In the genomic region with DNA sequence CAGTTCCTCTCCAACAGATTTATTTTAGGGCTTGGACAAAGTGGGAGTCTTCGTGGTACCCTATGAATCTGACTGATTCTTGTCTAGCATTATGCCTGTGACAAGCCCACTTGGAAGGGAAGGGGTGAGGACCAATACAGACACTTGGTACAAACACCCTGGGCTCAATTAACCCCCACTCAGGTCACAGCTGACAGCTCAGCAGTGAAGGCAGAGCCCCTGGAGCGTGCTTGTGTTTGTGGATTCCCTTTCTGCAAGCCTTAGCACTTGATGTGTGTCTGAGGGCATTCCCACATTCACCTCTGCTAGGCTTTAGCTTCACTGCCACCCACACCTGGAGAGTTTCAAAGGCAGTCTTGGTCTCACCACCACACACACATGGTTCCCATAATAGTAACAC, we compare ENCODE assay signal across 27 mouse cellular contexts.
"Had no signal": no experiment of that assay in that cellular context is flagged by ENCODE, and none has a peak within 500 bp of the region (broad histone marks: within the 10 kb centered on the region; RNA-seq: fewer than 3 reads in every experiment).

No protein-coding gene starts in this region.

- H3K4me2 ChIP-seq: heart, embryonic 11.5 days; heart, embryonic 13.5 days; heart, embryonic 15.5 days; hindbrain, embryonic 13.5 days; hindbrain, embryonic 15.5 days; limb, embryonic 12.5 days; liver, embryonic 11.5 days; liver, embryonic 13.5 days; liver, embryonic 15.5 days had no signal

- H3K27ac ChIP-seq: heart, adult 2 months; heart, embryonic 13.5 days; heart, embryonic 15.5 days; hindbrain, embryonic 13.5 days; hindbrain, embryonic 15.5 days; hindbrain, postnatal 0 days; layer of hippocampus, adult 2 months; left cerebral cortex, adult 2 months; limb, embryonic 10.5 days; limb, embryonic 12.5 days; liver, embryonic 13.5 days; liver, embryonic 15.5 days had no signal

- H3K9me3 ChIP-seq: heart, embryonic 13.5 days; heart, embryonic 15.5 days; hindbrain, embryonic 13.5 days; hindbrain, embryonic 15.5 days; limb, embryonic 10.5 days; limb, embryonic 12.5 days; liver, embryonic 13.5 days; liver, embryonic 15.5 days had no signal

- H3K4me3 ChIP-seq: heart, adult 2 months; heart, embryonic 13.5 days; heart, embryonic 15.5 days; hindbrain, embryonic 13.5 days; hindbrain, embryonic 15.5 days; layer of hippocampus, adult 2 months; left cerebral cortex, adult 2 months; limb, embryonic 10.5 days; limb, embryonic 12.5 days; liver, embryonic 13.5 days; liver, embryonic 15.5 days had no signal

- ATAC-seq: hindbrain, postnatal 0 days; intestine, embryonic 16.5 days had no signal

- H3K36me3 ChIP-seq: heart, embryonic 13.5 days; heart, embryonic 15.5 days; hindbrain, embryonic 13.5 days; hindbrain, embryonic 15.5 days; limb, embryonic 10.5 days; limb, embryonic 12.5 days; liver, embryonic 13.5 days; liver, embryonic 15.5 days had no signal

- H3K9ac ChIP-seq: heart, embryonic 13.5 days; heart, embryonic 15.5 days; hindbrain, embryonic 13.5 days; hindbrain, embryonic 15.5 days; limb, embryonic 12.5 days; liver, embryonic 13.5 days; liver, embryonic 15.5 days had no signal

- DNase-seq: gastrocnemius, postnatal 14 days; gastrocnemius, postnatal 36 days; heart, adult 11 months; heart, adult 2 months; heart, postnatal 14 days; heart, postnatal 36 days; kidney, adult 11 months; kidney, adult 2 months; kidney, adult 9 months; kidney, postnatal 10 days; kidney, postnatal 25 days; kidney, postnatal 4 days; liver; liver, embryonic 13.5 days had no signal
